Mouse (Mus musculus) neutrophil, adult 83 days (primary cell): ENCODE measurements around the gene Fgf13. TPM values are rescaled to one million over a fixed set of nuclear protein-coding genes. Genes with fewer than 3 reads are reported as not detected.

Experiments used
- total RNA-seq, 2 experiments: library from RNA; stranded (reverse); gene quantifications; one replicate each; pipeline ENCODE4 v1.2.4; 2023

The Fgf13 gene
- total RNA-seq, result 1 to 10 TPM in 1 of 2 experiments, not detected in 1; 1.3 TPM

DNA sequence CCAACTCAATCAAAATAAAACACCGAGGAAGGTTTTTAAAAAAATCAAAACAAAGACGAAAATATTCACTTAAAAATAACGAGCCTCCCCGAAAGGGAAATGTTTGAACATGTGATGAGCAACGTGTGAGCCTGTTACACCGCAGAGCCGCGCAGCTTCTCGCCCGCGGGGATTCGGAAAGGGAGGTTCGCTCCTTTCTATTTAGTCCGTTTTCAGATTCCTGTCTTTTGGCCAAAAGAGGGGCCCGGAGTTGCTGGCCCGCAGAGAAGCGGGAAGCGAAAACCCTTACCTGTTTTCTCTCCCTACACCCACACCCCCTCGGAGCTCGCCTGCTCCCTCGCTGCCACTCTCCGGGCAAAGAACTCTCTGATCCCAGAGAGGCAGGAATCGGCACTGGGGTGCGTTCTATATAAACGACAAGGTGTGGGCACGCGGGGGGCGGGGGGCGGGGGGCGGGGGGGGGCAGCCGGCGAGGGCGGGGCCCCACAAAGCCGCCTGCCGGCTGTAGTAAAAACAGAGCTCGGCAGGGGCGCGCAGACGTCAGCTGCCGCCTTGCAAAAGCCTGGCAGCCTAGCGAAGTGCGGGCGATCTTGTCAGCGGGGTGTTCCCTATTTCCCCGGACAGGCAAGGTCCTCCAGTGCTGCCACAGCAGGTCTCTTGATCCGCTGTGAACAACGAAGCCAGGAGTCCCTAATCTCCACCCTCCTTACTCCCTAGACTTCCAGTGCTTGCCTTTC, at the start of gene Fgf13:
TSS of gene Fgf13 (minus strand) at position 377 of the 737 bp plus-strand sequence.

